Mouse (Mus musculus) retina, postnatal 7 days (tissue): Measurements from ENCODE around the gene Stmn1.

Experiments
- DNase-seq: peaks from one replicate; pipeline ENCODE4 v3.0.0-alpha.2; 2012; ENCODE audit warnings: low read depth, low spot score

Gene Stmn1

GRCm38 (mm10) chr4:134514309-134514930, 46.3 kb downstream of the Stmn1 start:
- no peak for DNase-seq

GRCm38 (mm10) chr4:134515614-134516013, 47.5 kb downstream of the Stmn1 start:
- no peak for DNase-seq

GRCm38 (mm10) chr4:134516981-134517380, 48.9 kb downstream of the Stmn1 start:
- DNase-seq = no peak

- DNase-seq = no peak
These were observed 49.6 kb downstream of the Stmn1 start for GRCm38 (mm10) chr4:134517719-134518118.

GRCm38 (mm10) chr4:134518541-134518940, 50.4 kb downstream of the Stmn1 start:
- DNase-seq = no peak

GRCm38 (mm10) chr4:134519281-134519680, 51.2 kb downstream of the Stmn1 start:
- DNase-seq = no peak
